Mouse (Mus musculus) MEL (cell line): ENCODE data around the gene Cd68.

Source experiments
- BHLHE40 ChIP-seq: IDR thresholded peaks from 2 replicates; pipeline ENCODE4 v1.6.1; 2012; ENCODE audit warnings: low read depth, mild to moderate bottlenecking, inconsistent platforms, low read length, improper control_type of control experiment, borderline replicate concordance
- CHD1 ChIP-seq: IDR thresholded peaks from 2 replicates; pipeline ENCODE4 v1.6.1; 2012; ENCODE audit warnings: low read depth, mild to moderate bottlenecking, inconsistent platforms, low read length, improper control_type of control experiment
- CTCF ChIP-seq, 3 experiments: IDR thresholded peaks in 2 of 3; conservative IDR thresholded peaks in 1 of 3; 2 replicates each; pipeline ENCODE4 v1.5.1; 2011 to 2012; ENCODE audit warnings: low read length in 3 of 3, low read depth in 2 of 3, mild to moderate bottlenecking in 2 of 3, improper control_type of control experiment in 1 of 3, inconsistent platforms in 1 of 3, mixed read lengths in 1 of 3, moderate library complexity in 1 of 3; ENCODE audit not compliant: control insufficient read depth in 1 of 3, insufficient read depth in 1 of 3, poor library complexity in 1 of 3, severe bottlenecking in 1 of 3
- EP300 ChIP-seq, 2 experiments: IDR thresholded peaks; 2 replicates each; pipeline ENCODE4 v1.6.1; 2011; ENCODE audit warnings: improper control_type of control experiment in 2 of 2, low read length in 2 of 2, low read depth in 1 of 2, mild to moderate bottlenecking in 1 of 2
- ETS1 ChIP-seq: IDR thresholded peaks from 2 replicates; pipeline ENCODE4 v1.6.1; 2012; ENCODE audit warnings: low read depth, mild to moderate bottlenecking, inconsistent platforms, low read length, improper control_type of control experiment, moderate library complexity
- MAZ ChIP-seq: IDR thresholded peaks from 2 replicates; pipeline ENCODE4 v1.6.1; 2012; ENCODE audit warnings: low read depth, mild to moderate bottlenecking, inconsistent platforms, low read length, improper control_type of control experiment
- MEF2A ChIP-seq: IDR thresholded peaks from 2 replicates; pipeline ENCODE4 v1.6.1; 2014; ENCODE audit warnings: low read depth, mild to moderate bottlenecking, inconsistent platforms, low read length, improper control_type of control experiment; ENCODE audit not compliant: poor library complexity, insufficient replicate concordance, severe bottlenecking; ENCODE audit errors: extremely low read depth
- POLR2A ChIP-seq, 2 experiments: IDR thresholded peaks; 2 replicates each; pipeline ENCODE4 v1.6.1; 2011 to 2012; ENCODE audit warnings: low read length in 2 of 2, mild to moderate bottlenecking in 2 of 2, control low read depth in 1 of 2, improper control_type of control experiment in 1 of 2, low read depth in 1 of 2, moderate library complexity in 1 of 2; ENCODE audit not compliant: control insufficient read depth in 1 of 2, insufficient read depth in 1 of 2, poor library complexity in 1 of 2
- ZKSCAN1 ChIP-seq: IDR thresholded peaks from 2 replicates; pipeline ENCODE4 v1.6.1; 2012; ENCODE audit warnings: low read depth, mild to moderate bottlenecking, inconsistent platforms, low read length, improper control_type of control experiment, moderate library complexity

DNA sequence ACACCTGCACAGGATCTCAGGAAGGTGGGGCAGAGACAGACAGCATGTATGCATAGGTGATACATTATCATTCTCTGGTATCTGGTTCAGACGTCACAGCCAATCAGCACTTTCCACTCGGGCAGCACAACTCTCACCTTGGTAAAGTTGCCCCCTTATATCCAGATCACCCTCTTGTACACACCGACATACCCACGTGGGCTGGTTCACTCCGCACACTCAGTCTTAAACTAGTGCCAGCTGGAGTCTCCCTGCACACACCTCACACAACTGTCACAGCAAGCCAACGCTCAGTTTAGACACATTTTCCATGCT is 29.1 kb upstream of the Cd68 start:
- TF ChIP-seq MAZ (no peak), CTCF (IDR thresholded peaks at IDR 0.05 in 2 of 3, conservative IDR thresholded peaks at IDR 0.05 in 1 of 3; ENCODE audit: control insufficient read depth in 1 of 3, insufficient read depth in 1 of 3, low read depth in 2 of 3, low read length in 3 of 3, poor library complexity in 1 of 3, severe bottlenecking in 1 of 3) (no peak), EP300 (IDR thresholded peaks at IDR 0.05; ENCODE audit: low read depth in 1 of 2, low read length in 2 of 2) (no peak), ZKSCAN1 (no peak), POLR2A (IDR thresholded peaks at IDR 0.05; ENCODE audit: control insufficient read depth in 1 of 2, insufficient read depth in 1 of 2, low read depth in 1 of 2, low read length in 2 of 2, poor library complexity in 1 of 2) (no peak), MEF2A (no peak), BHLHE40 (no peak), CHD1 (no peak), ETS1 (no peak)
